Mouse (Mus musculus) cerebellum, adult 2 months (tissue): ENCODE measurements around the gene Aldh16a1. TPM values are rescaled to one million over a fixed set of nuclear protein-coding genes. Genes with fewer than 3 reads are reported as not detected.
A peak's percentile ranks its signal among the peaks of the same experiment; 100 is the strongest.
"Not testable (repeated sequence)": the region's sequence is repeated elsewhere in the genome, so short reads cannot be mapped to it uniquely, and the experiment has no call there.

Experiments
- DNase-seq, 2 experiments: peaks; one replicate each; pipeline ENCODE4 v3.0.0; 2021
- H3K27ac ChIP-seq: fragments of 200-500 bp; 2 replicates; pipeline ENCODE4 v1.5.1; 2012; ENCODE audit warnings: low read length, control low read depth, inconsistent platforms; ENCODE audit not compliant: insufficient read depth
- H3K27me3 ChIP-seq: fragments of 200-500 bp; 2 replicates; pipeline ENCODE4 v1.6.1; 2012; ENCODE audit warnings: inconsistent platforms, mild to moderate bottlenecking, low read length, moderate library complexity; ENCODE audit not compliant: control insufficient read depth, insufficient read depth
- H3K4me1 ChIP-seq: fragments of 200-500 bp; 2 replicates; pipeline ENCODE4 v1.6.1; 2011; ENCODE audit warnings: low read length; ENCODE audit not compliant: control insufficient read depth, insufficient read depth
- H3K4me3 ChIP-seq: fragments of 200-500 bp; replicated peaks from 2 replicates; pipeline ENCODE3; 2011; ENCODE audit warnings: mild to moderate bottlenecking, low read depth, low read length, control low read depth; ENCODE audit not compliant: insufficient read depth
- CTCF ChIP-seq: fragments of 200-500 bp; IDR thresholded peaks from 2 replicates; pipeline ENCODE4 v1.5.1; 2011; ENCODE audit warnings: low read depth, mild to moderate bottlenecking, control low read depth, low read length, moderate library complexity, borderline replicate concordance; ENCODE audit not compliant: insufficient read depth
- POLR2A ChIP-seq: fragments of 200-500 bp; IDR thresholded peaks from 2 replicates; pipeline ENCODE4 v1.6.1; 2011; ENCODE audit warnings: low read length, control low read depth, borderline replicate concordance; ENCODE audit not compliant: insufficient read depth
- WGBS: fragments of 180-500 bp; shearing (Covaris S2); methylation state at CpG from one replicate; pipeline ENCODE4 v1.1.7; 2018; 5-methylcytosine and 5-hydroxymethylcytosine counted together
- polyA plus RNA-seq: library from polyadenylated mRNA; depleted of rRNA; stranded (reverse); fragments of >200 nt; gene quantifications from 2 replicates; pipeline ENCODE4 v1.2.3, GENCODE M21; 2012

Gene Aldh16a1
- polyA plus RNA-seq, 1 experiment = 17.2 TPM

- WGBS = 79% methylated on average over 3 of the region's 3 CpGs
- Histone ChIP-seq H3K27me3 (no peaks in the 10 kb centered on the region), H3K27ac (no peak overlapping the region), H3K4me3 (no peak overlapping the region), H3K4me1 (peaks cover 5% of the 10 kb centered on the region; the same call in 1 of the 2 replicates)
- TF ChIP-seq CTCF = no peak
- no peak for TF ChIP-seq POLR2A
- no peak for DNase-seq
These were observed 6.5 kb upstream of the Aldh16a1 start for GRCm38 (mm10) chr7:45160866-45161265.

GRCm38 (mm10) chr7:45160316-45160800 lies 6.0 kb upstream of the Aldh16a1 start:
- WGBS = 93% methylated on average over 6 of the region's 6 CpGs
- peaks cover 5% of the 10 kb centered on the region; the same call in 1 of the 2 replicates for H3K4me1 ChIP-seq
- H3K27me3 ChIP-seq = no peaks in the 10 kb centered on the region
- no peak overlapping the region for H3K4me3 ChIP-seq
- DNase-seq = no peak
- no peak overlapping the region for H3K27ac ChIP-seq
- no peak for TF ChIP-seq POLR2A

GRCm38 (mm10) chr7:45158991-45159390 lies 4.6 kb upstream of the Aldh16a1 start:
- 92% methylated on average over 6 of the region's 6 CpGs for WGBS
- Histone ChIP-seq H3K27me3 (no peaks in the 10 kb centered on the region), H3K4me3 (no peak overlapping the region), H3K4me1 (peaks cover 5% of the 10 kb centered on the region; the same call in 1 of the 2 replicates), H3K27ac (no peak overlapping the region)
- no peak for DNase-seq
- TF ChIP-seq POLR2A (no peak), CTCF (no peak)

- 57% methylated on average over 14 of the region's 14 CpGs for WGBS
- DNase-seq = no peak
These were observed 3.1 kb upstream of the Aldh16a1 start for GRCm38 (mm10) chr7:45157459-45157858.

GRCm38 (mm10) chr7:45156206-45156605 lies 1.8 kb upstream of the Aldh16a1 start:
- no peak overlapping the region for H3K4me3 ChIP-seq
- TF ChIP-seq CTCF (no peak), POLR2A (no peak)
- no peaks in the 10 kb centered on the region for H3K4me1 ChIP-seq
- H3K27ac ChIP-seq = no peak overlapping the region
- WGBS = 93% methylated on average over 15 of the region's 15 CpGs
- no peaks in the 10 kb centered on the region for H3K27me3 ChIP-seq
- DNase-seq = no peak

More at GRCm38 (mm10) chr7:45157459-45157858, 3.1 kb upstream of the Aldh16a1 start:
- Histone ChIP-seq H3K4me1 (peaks cover under 1% of the 10 kb centered on the region; the same call in 1 of the 2 replicates), H3K4me3 (no peak overlapping the region), H3K27me3 (no peaks in the 10 kb centered on the region), H3K27ac (no peak overlapping the region)
- no peak for TF ChIP-seq CTCF
- no peak for TF ChIP-seq POLR2A

GRCm38 (mm10) chr7:45155590-45155989 lies 1.2 kb upstream of the Aldh16a1 start:
- TF ChIP-seq CTCF = no peak
- TF ChIP-seq POLR2A = no peak
- Histone ChIP-seq H3K4me3 (no peak overlapping the region), H3K27me3 (no peaks in the 10 kb centered on the region), H3K4me1 (no peaks in the 10 kb centered on the region), H3K27ac (no peak overlapping the region)
- DNase-seq = no peak
- 85% methylated on average over 9 of the region's 9 CpGs for WGBS

- peak; percentile 67 to 70 for DNase-seq
- no peaks in the 10 kb centered on the region for H3K27me3 ChIP-seq
- peak overlapping the region; percentile 96 for H3K4me3 ChIP-seq
- TF ChIP-seq CTCF (peak; percentile 58), POLR2A (no peak)
- WGBS = 52% methylated on average over 12 of the region's 12 CpGs
- H3K27ac ChIP-seq = peak overlapping the region; percentile 62; the same call in 1 of the 2 replicates
- no peaks in the 10 kb centered on the region for H3K4me1 ChIP-seq
These were observed 670 bp upstream of the Aldh16a1 start for GRCm38 (mm10) chr7:45154993-45155514.

- Histone ChIP-seq H3K4me1 (no peaks in the 10 kb centered on the region), H3K27me3 (no peaks in the 10 kb centered on the region), H3K27ac (peak overlapping the region; percentile 75), H3K4me3 (peak overlapping the region; percentile 96)
- under 1% methylated on average over 5 of the region's 5 CpGs for WGBS
- TF ChIP-seq POLR2A (no peak), CTCF (no peak)
- DNase-seq = no peak
These were observed 798 bp downstream of the Aldh16a1 start for GRCm38 (mm10) chr7:45153586-45153985.

- DNase-seq, H3K27ac ChIP-seq, H3K4me3 ChIP-seq, H3K4me1 ChIP-seq, H3K27me3 ChIP-seq: not testable (repeated sequence)
- WGBS = 84% methylated on average over 2 of the region's 2 CpGs
These were observed 1.3 kb downstream of the Aldh16a1 start for GRCm38 (mm10) chr7:45153052-45153451.
